Mouse (Mus musculus): ENCODE measurements around the gene Gm43517.

Gene Gm43517

DNA sequence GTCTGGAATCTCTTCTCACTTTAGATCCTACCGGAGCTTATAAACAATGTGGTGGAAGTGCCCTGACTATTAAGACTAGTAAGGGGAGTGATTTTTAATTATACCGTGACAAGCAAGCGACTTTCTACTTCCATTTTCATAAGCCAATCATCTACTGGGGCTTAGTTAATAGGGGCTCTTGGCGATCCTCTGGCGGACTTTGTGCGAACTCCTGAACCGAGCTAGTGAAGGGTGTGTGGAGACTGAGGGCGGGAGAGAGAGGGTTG lies 15.8 kb downstream of the Gm43517 start:
- ATAC-seq (ENCODE audit: insufficient number of reproducible peaks, low FRiP score, low TSS enrichment) = no peak

DNA sequence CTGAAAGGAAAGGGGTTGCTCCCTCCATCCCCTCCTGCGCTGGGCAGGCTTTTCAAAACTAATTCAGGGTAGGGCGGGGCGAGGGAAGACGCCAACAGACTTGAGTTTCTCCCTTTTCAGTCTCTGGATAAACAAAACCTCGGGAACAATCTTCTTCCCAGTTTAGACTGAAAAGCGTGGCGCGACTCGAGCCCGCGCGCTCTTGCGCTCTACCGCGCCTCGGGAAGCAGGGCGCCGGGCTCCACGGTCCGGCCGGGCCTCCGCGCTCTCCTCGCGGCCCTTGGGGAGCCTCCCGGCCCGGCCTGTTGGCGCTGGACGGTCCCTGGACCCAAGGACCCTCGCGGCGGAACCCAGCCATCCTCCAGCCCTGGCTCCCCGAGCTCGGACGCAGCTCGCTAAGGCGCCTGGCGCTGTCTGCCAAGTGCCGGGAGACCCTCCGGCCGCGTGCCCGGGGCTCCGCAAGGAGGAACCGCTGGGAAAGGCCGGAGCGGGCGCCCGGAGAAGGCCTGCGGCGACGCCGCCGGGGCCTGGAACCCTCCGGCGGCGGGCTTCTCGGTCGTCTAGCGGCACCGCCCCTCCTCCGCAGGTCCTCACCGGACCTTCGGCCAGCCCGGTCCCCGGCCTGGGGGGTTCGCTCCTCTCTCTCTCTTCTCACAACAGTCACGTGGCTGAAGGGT lies 16.3 kb downstream of the Gm43517 start:
- ATAC-seq (ENCODE audit: insufficient number of reproducible peaks, low FRiP score, low TSS enrichment) = no peak

DNA sequence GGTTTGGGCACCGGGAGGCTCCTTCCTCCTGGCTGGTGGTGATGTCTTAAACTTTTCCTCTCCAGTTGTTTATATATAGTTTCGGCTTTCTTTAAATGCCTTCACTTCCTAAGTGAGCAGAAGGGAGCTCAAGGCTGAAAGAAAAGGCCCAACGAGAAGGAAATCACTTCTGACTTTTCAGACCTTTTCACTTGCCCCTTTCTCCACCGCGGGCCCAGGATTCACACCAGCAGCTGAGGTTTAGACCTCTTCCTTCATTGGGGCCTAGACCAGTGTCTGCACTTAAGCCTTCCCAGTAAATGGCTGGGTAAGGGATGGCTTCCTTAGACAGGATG lies 16.8 kb downstream of the Gm43517 start:
- ATAC-seq (ENCODE audit: insufficient number of reproducible peaks, low FRiP score, low TSS enrichment) = no peak

DNA sequence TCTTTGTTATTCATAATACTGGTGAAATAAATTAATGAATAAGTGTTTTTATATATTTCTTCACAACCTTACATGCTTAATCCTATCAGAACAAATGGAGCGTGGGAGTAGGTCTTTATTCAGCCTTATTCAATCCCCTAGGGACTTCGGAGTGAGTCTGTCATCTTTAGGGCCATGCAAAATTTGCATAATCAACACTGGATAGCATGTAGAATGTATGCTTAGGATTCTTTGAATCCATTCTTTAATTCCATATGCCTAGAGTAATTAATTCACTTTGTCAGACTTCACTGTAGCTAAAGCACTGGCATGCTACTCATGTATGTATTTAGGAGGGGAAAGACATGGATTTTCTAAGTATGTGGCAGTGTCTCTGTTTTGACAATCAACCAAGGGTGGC lies 24.9 kb downstream of the Gm43517 start:
- ATAC-seq (ENCODE audit: insufficient number of reproducible peaks, low FRiP score, low TSS enrichment) = no peak

DNA sequence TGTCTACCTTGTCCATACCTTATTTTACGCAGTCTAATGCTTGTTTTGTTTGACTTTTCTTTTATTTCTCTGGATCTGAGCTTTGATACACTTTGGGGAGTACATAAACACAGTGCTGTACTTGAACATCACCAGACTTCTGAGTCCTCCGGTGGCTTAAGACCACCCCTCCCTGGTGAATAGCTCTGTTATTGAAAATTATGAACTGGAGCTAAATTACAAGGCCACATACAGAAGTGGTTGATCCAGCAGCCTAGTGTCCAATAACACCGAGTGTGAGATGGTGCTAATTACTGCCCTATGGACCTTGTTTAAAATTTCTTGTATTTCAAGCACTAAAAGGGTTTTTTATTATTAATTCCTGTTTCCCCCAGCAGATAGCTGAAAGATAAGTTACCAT lies 33.0 kb downstream of the Gm43517 start:
- ATAC-seq (ENCODE audit: insufficient number of reproducible peaks, low FRiP score, low TSS enrichment) = no peak
